Mouse (Mus musculus) midbrain, embryonic 16.5 days (tissue): ENCODE measurements around the gene Susd1. TPM values are rescaled to one million over a fixed set of nuclear protein-coding genes. Genes with fewer than 3 reads are reported as not detected.

Source experiments
- ATAC-seq: fragments of 200-750 bp; cut with Nextera tagmentation; 2 replicates; pipeline ENCODE4 v1.8.0; 2017; ENCODE audit warnings: moderate TSS enrichment
- H3K27ac ChIP-seq: fragments of 300-500 bp; sonication (generic); 2 replicates; pipeline ENCODE4 v1.5.1; 2014; ENCODE audit warnings: mild to moderate bottlenecking, low read length, mixed read lengths
- H3K27me3 ChIP-seq: fragments of 300-500 bp; sonication (generic); 2 replicates; pipeline ENCODE4 v1.6.1; 2014; ENCODE audit warnings: low read depth, low read length, mixed read lengths; ENCODE audit not compliant: control insufficient read depth, insufficient read depth
- H3K36me3 ChIP-seq: fragments of 300-500 bp; sonication (generic); 2 replicates; pipeline ENCODE4 v1.6.1; 2014; ENCODE audit warnings: mild to moderate bottlenecking, low read length, moderate library complexity, mixed read lengths; ENCODE audit not compliant: control insufficient read depth, insufficient read depth
- H3K4me1 ChIP-seq: fragments of 300-500 bp; sonication (generic); 2 replicates; pipeline ENCODE4 v1.6.1; 2014; ENCODE audit warnings: mild to moderate bottlenecking, low read length, mixed read lengths; ENCODE audit not compliant: control insufficient read depth, insufficient read depth
- H3K4me2 ChIP-seq: fragments of 300-500 bp; sonication (generic); 2 replicates; pipeline ENCODE4 v1.6.1; 2014; ENCODE audit warnings: mild to moderate bottlenecking, low read length, mixed read lengths
- H3K4me3 ChIP-seq: fragments of 300-500 bp; sonication (generic); 2 replicates; pipeline ENCODE4 v1.5.1; 2014; ENCODE audit warnings: low read depth, mild to moderate bottlenecking, low read length, moderate library complexity, mixed read lengths
- H3K9ac ChIP-seq: fragments of 300-500 bp; sonication (generic); 2 replicates; pipeline ENCODE4 v1.6.1; 2014; ENCODE audit warnings: low read depth, low read length, mixed read lengths
- H3K9me3 ChIP-seq: fragments of 300-500 bp; sonication (generic); replicated peaks from 2 replicates; pipeline ENCODE4 v1.6.1; 2014; ENCODE audit warnings: mild to moderate bottlenecking, low read length, mixed read lengths; ENCODE audit not compliant: control insufficient read depth, poor library complexity, severe bottlenecking
- WGBS: fragments of 180-500 bp; shearing (Covaris S2); extraction: QIAGEN DNeasy Blood & Tissue Kit; methylation state at CpG from one replicate; pipeline ENCODE4 v1.1.7; 2014; 5-methylcytosine and 5-hydroxymethylcytosine counted together
- polyA plus RNA-seq: library from polyadenylated mRNA; unstranded; fragments of >200 nt; fragmentation: Nextera tagmentation; extraction: Ambion mirVana; gene quantifications from 2 replicates; pipeline ENCODE4 v1.2.1, GENCODE M21; 2015

The Susd1 gene
- polyA plus RNA-seq, 1 experiment from 2014 or later: 2.2 TPM

- Histone ChIP-seq H3K4me2 (no peak overlapping the region), H3K36me3 (no peaks in the 10 kb centered on the region), H3K4me3 (no peak overlapping the region), H3K9ac (no peak overlapping the region), H3K4me1 (no peaks in the 10 kb centered on the region), H3K27ac (no peak overlapping the region), H3K9me3 (no peaks in the 10 kb centered on the region), H3K27me3 (no peaks in the 10 kb centered on the region)
- WGBS: 90% methylated on average over 12 of the region's 12 CpGs
- no peak for ATAC-seq
Measured at GRCm38 (mm10) chr4:59365571-59365970, 72.9 kb downstream of the Susd1 start.

GRCm38 (mm10) chr4:59364229-59365173 lies 73.9 kb downstream of the Susd1 start:
- no peak for ATAC-seq
- H3K4me1 ChIP-seq: no peaks in the 10 kb centered on the region
- no peak overlapping the region for H3K4me2 ChIP-seq
- H3K9ac ChIP-seq: no peak overlapping the region
- no peaks in the 10 kb centered on the region for H3K36me3 ChIP-seq
- no peak overlapping the region for H3K27ac ChIP-seq
- no peaks in the 10 kb centered on the region for H3K9me3 ChIP-seq
- no peak overlapping the region for H3K4me3 ChIP-seq
- no peaks in the 10 kb centered on the region for H3K27me3 ChIP-seq
- 54% methylated on average over 10 of the region's 10 CpGs for WGBS

GRCm38 (mm10) chr4:59363041-59363440 lies 75.4 kb downstream of the Susd1 start:
- WGBS: 71% methylated on average over 9 of the region's 9 CpGs

GRCm38 (mm10) chr4:59360704-59361103 lies 77.7 kb downstream of the Susd1 start:
- Histone ChIP-seq H3K4me1 (no peaks in the 10 kb centered on the region), H3K27me3 (no peaks in the 10 kb centered on the region), H3K36me3 (no peaks in the 10 kb centered on the region), H3K27ac (no peak overlapping the region), H3K9me3 (no peaks in the 10 kb centered on the region), H3K4me3 (no peak overlapping the region), H3K9ac (no peak overlapping the region), H3K4me2 (0 out of 2 replicates have a peak overlapping the region, but pooled peaks have one; percentile 19)
- 0 out of 2 replicates have a peak, but pooled peaks have one; percentile 57 for ATAC-seq
- WGBS: 2% methylated on average over 15 of the region's 15 CpGs

More at GRCm38 (mm10) chr4:59363041-59363440, 75.4 kb downstream of the Susd1 start:
- Histone ChIP-seq H3K27me3 (no peaks in the 10 kb centered on the region), H3K9me3 (no peaks in the 10 kb centered on the region), H3K4me3 (no peak overlapping the region), H3K4me2 (no peak overlapping the region), H3K27ac (no peak overlapping the region), H3K4me1 (no peaks in the 10 kb centered on the region), H3K9ac (no peak overlapping the region), H3K36me3 (no peaks in the 10 kb centered on the region)
- 0 out of 2 replicates have a peak, but pooled peaks have one; percentile 27 for ATAC-seq

- Histone ChIP-seq H3K4me3 (no peak overlapping the region), H3K9ac (no peak overlapping the region), H3K27me3 (no peaks in the 10 kb centered on the region), H3K4me1 (no peaks in the 10 kb centered on the region), H3K9me3 (no peaks in the 10 kb centered on the region), H3K36me3 (no peaks in the 10 kb centered on the region), H3K27ac (no peak overlapping the region), H3K4me2 (no peak overlapping the region)
- ATAC-seq: no peak
- WGBS: 85% methylated on average over 8 of the region's 8 CpGs
Measured at GRCm38 (mm10) chr4:59359921-59360320, 78.5 kb downstream of the Susd1 start.

- ATAC-seq: no peak
Measured at GRCm38 (mm10) chr4:59358960-59359359, 79.5 kb downstream of the Susd1 start.

GRCm38 (mm10) chr4:59355421-59355820 lies 83.0 kb downstream of the Susd1 start:
- 56% methylated on average over 1 of the region's 1 CpGs for WGBS
- Histone ChIP-seq H3K36me3 (no peaks in the 10 kb centered on the region), H3K4me1 (no peaks in the 10 kb centered on the region), H3K27me3 (no peaks in the 10 kb centered on the region), H3K4me3 (no peak overlapping the region), H3K27ac (no peak overlapping the region), H3K9ac (no peak overlapping the region), H3K4me2 (no peak overlapping the region), H3K9me3 (no peaks in the 10 kb centered on the region)
- no peak for ATAC-seq

More at GRCm38 (mm10) chr4:59358960-59359359, 79.5 kb downstream of the Susd1 start:
- no peaks in the 10 kb centered on the region for H3K36me3 ChIP-seq
- 82% methylated on average over 10 of the region's 10 CpGs for WGBS
- no peaks in the 10 kb centered on the region for H3K27me3 ChIP-seq
- no peaks in the 10 kb centered on the region for H3K4me1 ChIP-seq
- no peaks in the 10 kb centered on the region for H3K9me3 ChIP-seq
- no peak overlapping the region for H3K4me3 ChIP-seq
- H3K9ac ChIP-seq: no peak overlapping the region
- H3K27ac ChIP-seq: no peak overlapping the region
- H3K4me2 ChIP-seq: no peak overlapping the region

- 87% methylated on average over 3 of the region's 3 CpGs for WGBS
- Histone ChIP-seq H3K4me1 (no peaks in the 10 kb centered on the region), H3K4me3 (no peak overlapping the region), H3K27me3 (no peaks in the 10 kb centered on the region), H3K36me3 (no peaks in the 10 kb centered on the region), H3K9ac (no peak overlapping the region), H3K9me3 (no peaks in the 10 kb centered on the region), H3K27ac (no peak overlapping the region), H3K4me2 (no peak overlapping the region)
- no peak for ATAC-seq
Measured at GRCm38 (mm10) chr4:59354666-59355065, 83.8 kb downstream of the Susd1 start.

- ATAC-seq: no peak
- Histone ChIP-seq H3K9me3 (no peaks in the 10 kb centered on the region), H3K4me3 (no peak overlapping the region), H3K4me1 (no peaks in the 10 kb centered on the region), H3K9ac (no peak overlapping the region), H3K36me3 (no peaks in the 10 kb centered on the region), H3K27ac (no peak overlapping the region), H3K4me2 (no peak overlapping the region), H3K27me3 (no peaks in the 10 kb centered on the region)
- WGBS: 88% methylated on average over 7 of the region's 7 CpGs
Measured at GRCm38 (mm10) chr4:59351938-59352337, 86.5 kb downstream of the Susd1 start.
